Mouse (Mus musculus) spleen, postnatal 0 days (tissue): Measurements from ENCODE around the gene Abcc5. TPM values are rescaled to one million over a fixed set of nuclear protein-coding genes. Genes with fewer than 3 reads are reported as not detected.

ENCODE experiments used
- polyA plus RNA-seq: library from polyadenylated mRNA; unstranded; fragments of >200 nt; fragmentation: Nextera tagmentation; extraction: Ambion mirVana; gene quantifications from 2 replicates; pipeline ENCODE4 v1.2.1, GENCODE M21; 2015

The Abcc5 gene
- polyA plus RNA-seq, result 31.3 and 36.3 TPM in 2 replicates

DNA sequence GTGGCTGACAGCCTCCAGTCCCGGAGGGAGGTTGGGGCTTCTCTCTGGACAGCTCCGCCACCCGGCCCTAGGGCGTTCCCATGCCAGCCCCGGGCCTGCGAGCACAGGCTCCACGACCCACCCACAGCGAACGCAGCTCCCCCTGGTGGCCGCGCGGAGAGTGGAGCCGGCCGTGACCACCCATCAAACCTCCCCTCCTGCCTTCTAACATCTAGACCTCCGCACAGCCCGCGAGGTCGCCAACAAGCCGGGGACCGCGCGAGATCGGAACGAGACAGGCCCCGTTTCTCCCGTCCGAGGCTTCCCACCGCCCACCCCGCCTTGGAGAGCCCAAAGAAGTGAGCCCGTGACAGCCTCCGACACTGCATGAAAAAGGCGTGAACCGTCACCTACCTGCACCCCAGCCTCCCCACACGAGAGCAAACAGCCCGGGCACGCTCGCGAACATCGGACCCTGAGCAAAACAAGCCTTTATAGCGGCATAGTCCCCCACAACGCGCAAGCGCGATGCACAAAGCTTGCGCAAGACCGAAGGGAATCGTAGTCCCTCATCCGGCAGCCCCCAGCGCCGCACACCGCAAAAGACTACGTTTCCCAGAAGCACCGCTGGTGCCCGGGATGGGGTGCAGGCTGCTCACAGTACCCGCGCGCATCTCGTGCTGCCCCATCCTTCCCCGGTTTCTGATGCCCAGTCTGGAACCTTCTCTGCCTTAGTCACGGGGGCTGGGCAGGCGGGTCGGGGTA is at the start of gene Abcc5:
Gene Abcc5, minus strand, starts transcription at position 540 of the 744 bp plus-strand sequence.

DNA sequence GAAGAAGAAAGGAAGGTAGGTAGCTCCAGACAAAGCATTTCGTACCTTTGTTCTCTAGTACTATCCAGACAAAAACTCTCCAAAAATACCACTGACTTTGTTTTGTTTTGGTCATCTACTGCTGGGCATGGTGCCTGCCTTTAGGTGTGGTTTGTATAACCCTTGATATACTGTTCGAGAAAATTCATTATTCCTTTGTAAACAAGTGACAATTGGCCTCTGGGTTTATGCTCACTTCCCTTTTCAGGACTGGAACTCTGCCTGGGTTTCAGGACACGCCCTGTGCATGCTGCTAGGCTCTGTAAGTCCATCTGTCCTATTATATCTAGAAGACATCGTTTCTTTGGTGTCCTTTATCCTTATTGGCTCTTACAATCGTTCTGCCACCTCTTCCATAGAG is 100.9 kb downstream of the Abcc5 start, which contains the start of gene Cyp2ab1:
Gene Cyp2ab1, minus strand, starts transcription at position 119 of the 400 bp plus-strand sequence.

DNA sequence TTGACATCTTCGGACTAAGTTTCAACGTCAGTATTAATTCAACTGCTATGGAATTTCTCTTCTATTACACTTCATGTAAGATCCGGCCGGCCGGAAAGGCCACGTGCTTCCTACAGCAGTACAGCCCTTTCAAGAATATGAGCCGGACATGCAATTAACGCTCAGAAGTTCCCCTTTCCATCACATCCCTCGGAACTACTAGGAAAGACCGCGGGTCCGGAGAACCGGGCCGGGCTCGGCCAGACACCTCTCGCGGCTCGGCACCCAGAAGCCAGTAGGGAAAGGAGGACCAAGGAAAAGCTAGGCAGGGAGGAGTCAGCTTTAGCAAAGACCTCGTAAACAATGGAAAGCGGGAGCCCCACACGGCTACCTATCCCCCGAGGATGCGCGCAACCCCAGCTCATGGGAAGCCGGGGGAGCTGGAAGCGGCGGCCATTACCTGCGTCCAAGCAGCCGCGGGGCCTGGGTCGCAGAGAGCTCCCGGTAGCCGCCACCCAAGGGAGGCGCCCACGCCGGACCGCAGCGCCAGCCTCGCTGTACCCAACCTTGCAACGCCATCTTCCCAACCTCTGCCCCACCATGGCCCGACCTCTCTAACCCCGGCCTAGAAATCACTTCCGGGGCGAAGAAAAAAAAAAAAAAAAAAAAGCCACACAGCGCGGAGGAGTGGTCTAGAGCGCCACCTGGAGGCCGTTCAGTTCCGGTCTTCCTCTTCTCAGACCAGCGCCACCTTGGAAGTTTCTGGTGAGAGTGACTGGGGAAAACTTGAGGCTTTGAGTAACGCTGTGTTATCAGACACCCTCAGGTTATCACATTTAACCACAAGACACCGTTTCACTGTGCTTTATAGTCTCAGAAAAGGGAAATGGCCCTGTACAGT is 124.2 kb downstream of the Abcc5 start, which contains the start of gene Parl:
Gene Parl, minus strand, starts transcription at position 618 of the 880 bp plus-strand sequence.

Other genes with a start within 250 kb of the Abcc5 start
- gene Map6d1, start 185.0 kb downstream of the Abcc5 start, polyA plus RNA-seq, result 0.13 and 0.20 TPM in 2 replicates
- gene Parl, start 124.0 kb downstream of the Abcc5 start, polyA plus RNA-seq, result 68.5 and 71.8 TPM in 2 replicates
- 0.06 and 0.10 TPM in 2 replicates for gene Cyp2ab1, start 101.0 kb downstream of the Abcc5 start, polyA plus RNA-seq
- 42.9 and 44.8 TPM in 2 replicates for gene Eif2b5, start 72.4 kb upstream of the Abcc5 start, polyA plus RNA-seq
- gene Dvl3, start 90.6 kb upstream of the Abcc5 start, polyA plus RNA-seq, result 5.3 and 6.5 TPM in 2 replicates
- gene Ap2m1, start 109.1 kb upstream of the Abcc5 start, polyA plus RNA-seq, result 274 and 285 TPM in 2 replicates
- 30.9 and 32.4 TPM in 2 replicates for gene Abcf3, start 122.2 kb upstream of the Abcc5 start, polyA plus RNA-seq
- 0.07 and 0.22 TPM in 2 replicates for gene Vwa5b2, start 163.1 kb upstream of the Abcc5 start, polyA plus RNA-seq
- gene Eef1akmt4, start 185.2 kb upstream of the Abcc5 start, polyA plus RNA-seq, result 16.6 and 16.8 TPM in 2 replicates
- not detected in 2 replicates for gene Gm49333, start 185.2 kb upstream of the Abcc5 start, polyA plus RNA-seq
- 16.0 and 16.1 TPM in 2 replicates for gene Alg3, start 185.3 kb upstream of the Abcc5 start, polyA plus RNA-seq
- gene Camk2n2, start 194.9 kb upstream of the Abcc5 start, polyA plus RNA-seq, result 0.12 and 0.33 TPM in 2 replicates
- gene Ece2, start 203.4 kb upstream of the Abcc5 start, polyA plus RNA-seq, result 0.06 TPM in 1 of 2 replicates, not detected in the other
- gene Psmd2, start 225.3 kb upstream of the Abcc5 start, polyA plus RNA-seq, result 151 and 154 TPM in 2 replicates
- 82.1 and 83.1 TPM in 2 replicates for gene Eif4g1, start 241.9 kb upstream of the Abcc5 start, polyA plus RNA-seq